Mouse (Mus musculus): Measurements from ENCODE around the gene Btbd2. TPM values are rescaled to one million over a fixed set of nuclear protein-coding genes. Genes with fewer than 3 reads are reported as not detected.

Btbd2 gene
- polyA plus RNA-seq, 1 experiment from 2014 or later: 41.7 TPM

GRCm38 (mm10) chr10:80666837-80667412 is 10.1 kb upstream of the Btbd2 start:
- WGBS: 80% methylated on average over 19 of the region's 19 CpGs
- Histone ChIP-seq H3K9me3 (replicated peaks; ENCODE audit: control insufficient read depth, low read length) (no peaks in the 10 kb centered on the region), H3K4me2 (ENCODE audit: low read depth, low read length) (no peak overlapping the region), H3K36me3 (ENCODE audit: control insufficient read depth, insufficient read depth) (peaks cover 53% of the 10 kb centered on the region), H3K27me3 (ENCODE audit: control insufficient read depth, insufficient read depth, low read length) (no peaks in the 10 kb centered on the region), H3K9ac (ENCODE audit: low read length) (no peak overlapping the region), H3K27ac (ENCODE audit: low read length) (no peak overlapping the region), H3K4me3 (ENCODE audit: low read length) (no peak overlapping the region), H3K4me1 (ENCODE audit: control insufficient read depth, insufficient read depth, low read length) (peaks cover 48% of the 10 kb centered on the region)
- no peak for ATAC-seq (replicated peaks; ENCODE audit: extremely low read depth, insufficient read depth, low FRiP score)

- Histone ChIP-seq H3K4me1 (ENCODE audit: control insufficient read depth, insufficient read depth, low read length) (peaks cover 43% of the 10 kb centered on the region), H3K9ac (ENCODE audit: low read length) (peak overlapping the region; percentile 69; the same call in 1 of the 2 replicates), H3K27ac (ENCODE audit: low read length) (peak overlapping the region; percentile 89), H3K27me3 (ENCODE audit: control insufficient read depth, insufficient read depth, low read length) (no peaks in the 10 kb centered on the region), H3K4me3 (ENCODE audit: low read length) (no peak overlapping the region), H3K4me2 (ENCODE audit: low read depth, low read length) (no peak overlapping the region), H3K9me3 (replicated peaks; ENCODE audit: control insufficient read depth, low read length) (no peaks in the 10 kb centered on the region), H3K36me3 (ENCODE audit: control insufficient read depth, insufficient read depth) (peaks cover 46% of the 10 kb centered on the region)
- 69% methylated on average over 10 of the region's 10 CpGs for WGBS
- ATAC-seq (replicated peaks; ENCODE audit: extremely low read depth, insufficient read depth, low FRiP score): no peak
Observed at GRCm38 (mm10) chr10:80665981-80666733, 9.3 kb upstream of the Btbd2 start.

DNA sequence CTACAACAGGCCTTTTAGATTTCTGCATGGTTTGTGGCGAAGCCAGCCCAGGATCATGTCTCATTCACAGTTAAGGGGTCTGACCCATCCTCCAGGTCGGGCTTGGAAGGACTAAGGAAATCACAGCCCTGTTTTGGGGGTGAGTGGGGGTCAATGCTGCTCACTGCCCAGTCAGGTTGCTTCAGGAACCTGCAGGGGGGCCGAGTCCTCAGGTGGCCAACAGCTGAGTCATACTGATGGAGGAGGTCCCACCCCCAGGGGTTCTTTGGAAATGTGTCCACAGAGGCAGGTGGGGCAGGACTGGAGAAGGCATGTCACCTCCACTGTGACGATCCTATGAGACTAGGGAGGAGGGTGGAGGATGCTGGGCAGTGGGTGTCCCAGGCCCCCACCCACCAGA is 8.6 kb upstream of the Btbd2 start:
- Histone ChIP-seq H3K9me3 (replicated peaks; ENCODE audit: control insufficient read depth, low read length) (no peaks in the 10 kb centered on the region), H3K9ac (ENCODE audit: low read length) (peak overlapping the region; percentile 69), H3K4me2 (ENCODE audit: low read depth, low read length) (peak overlapping the region; percentile 47; the same call in 1 of the 2 replicates), H3K4me1 (ENCODE audit: control insufficient read depth, insufficient read depth, low read length) (peaks cover 44% of the 10 kb centered on the region), H3K27ac (ENCODE audit: low read length) (peak overlapping the region; percentile 89), H3K27me3 (ENCODE audit: control insufficient read depth, insufficient read depth, low read length) (no peaks in the 10 kb centered on the region), H3K4me3 (ENCODE audit: low read length) (no peak overlapping the region), H3K36me3 (ENCODE audit: control insufficient read depth, insufficient read depth) (peaks cover 43% of the 10 kb centered on the region)
- 59% methylated on average over 4 of the region's 4 CpGs for WGBS
- no peak for ATAC-seq (replicated peaks; ENCODE audit: extremely low read depth, insufficient read depth, low FRiP score)

DNA sequence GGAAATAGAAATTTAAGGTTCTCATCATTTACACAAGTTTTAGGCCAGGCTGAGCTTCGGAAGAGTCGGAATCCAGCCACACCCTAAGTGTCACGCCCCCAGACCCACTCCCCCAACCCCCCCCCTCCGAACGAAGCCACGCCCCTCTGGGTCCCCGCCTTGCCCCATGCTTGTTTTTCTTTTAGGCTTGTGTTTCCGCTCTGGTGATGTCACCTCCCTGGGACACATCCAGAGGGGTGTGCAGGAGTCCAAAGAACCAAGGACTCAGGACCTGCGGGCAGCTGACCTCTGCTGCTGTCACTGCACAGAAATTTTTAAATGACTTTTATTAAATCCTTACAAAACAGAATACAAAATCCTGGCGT is 8.1 kb upstream of the Btbd2 start:
- Histone ChIP-seq H3K4me3 (ENCODE audit: low read length) (peak overlapping the region; percentile 9), H3K27me3 (ENCODE audit: control insufficient read depth, insufficient read depth, low read length) (no peaks in the 10 kb centered on the region), H3K4me1 (ENCODE audit: control insufficient read depth, insufficient read depth, low read length) (peaks cover 40% of the 10 kb centered on the region), H3K36me3 (ENCODE audit: control insufficient read depth, insufficient read depth) (peaks cover 41% of the 10 kb centered on the region), H3K4me2 (ENCODE audit: low read depth, low read length) (peak overlapping the region; percentile 47), H3K27ac (ENCODE audit: low read length) (peak overlapping the region; percentile 89), H3K9ac (ENCODE audit: low read length) (peak overlapping the region; percentile 69), H3K9me3 (replicated peaks; ENCODE audit: control insufficient read depth, low read length) (no peaks in the 10 kb centered on the region)
- peak; percentile 61 for ATAC-seq (replicated peaks; ENCODE audit: extremely low read depth, insufficient read depth, low FRiP score)
- 15% methylated on average over 10 of the region's 10 CpGs for WGBS

DNA sequence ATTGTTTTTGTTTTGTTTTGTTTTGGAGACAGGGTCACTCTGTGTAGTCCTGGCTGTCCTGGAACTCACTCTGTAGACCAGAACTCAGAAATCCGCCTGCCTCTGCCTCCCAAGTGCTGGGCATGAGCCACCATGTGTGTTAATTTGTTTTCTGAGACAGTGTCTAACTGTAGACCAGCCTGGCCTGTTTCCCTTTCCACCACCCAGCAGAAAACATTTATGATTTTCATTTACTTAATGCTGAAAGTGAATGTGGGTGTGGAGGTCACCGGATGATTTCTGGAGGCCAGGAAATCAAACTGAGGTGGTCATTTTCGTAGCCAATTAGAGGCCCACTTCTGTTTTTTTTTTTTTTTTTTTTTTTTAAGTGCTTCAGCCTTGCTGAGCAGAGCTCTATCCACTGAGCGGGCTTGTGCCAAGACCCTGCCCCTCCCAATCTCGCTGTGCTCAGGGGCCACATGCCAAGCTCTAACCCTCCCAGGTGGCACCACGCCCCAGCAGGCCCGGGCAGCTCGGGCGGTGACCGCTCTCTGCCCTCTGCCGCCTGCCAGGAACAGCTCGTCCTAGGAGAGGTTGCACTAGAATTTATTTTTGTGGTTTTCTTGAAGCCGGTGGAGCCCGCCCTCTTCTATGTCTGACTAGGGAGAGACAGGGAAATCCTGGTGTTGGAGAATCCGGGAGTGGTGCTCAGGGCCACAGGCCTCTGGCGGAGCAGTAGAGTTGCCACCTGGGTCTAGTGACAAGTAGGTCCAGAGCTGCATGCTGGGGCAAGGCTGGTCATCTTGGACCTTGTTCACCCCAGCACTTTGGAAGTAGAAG is 7.5 kb upstream of the Btbd2 start:
- H3K4me1 ChIP-seq (ENCODE audit: control insufficient read depth, insufficient read depth, low read length): peaks cover 35% of the 10 kb centered on the region
- peaks cover 35% of the 10 kb centered on the region for H3K36me3 ChIP-seq (ENCODE audit: control insufficient read depth, insufficient read depth)
- H3K27ac ChIP-seq (ENCODE audit: low read length): peak overlapping the region; percentile 89
- peak; percentile 78 for ATAC-seq (replicated peaks; ENCODE audit: extremely low read depth, insufficient read depth, low FRiP score)
- H3K4me2 ChIP-seq (ENCODE audit: low read depth, low read length): peak overlapping the region; percentile 47
- H3K9ac ChIP-seq (ENCODE audit: low read length): peak overlapping the region; percentile 69
- no peaks in the 10 kb centered on the region for H3K9me3 ChIP-seq (replicated peaks; ENCODE audit: control insufficient read depth, low read length)
- peak overlapping the region; percentile 9 for H3K4me3 ChIP-seq (ENCODE audit: low read length)
- H3K27me3 ChIP-seq (ENCODE audit: control insufficient read depth, insufficient read depth, low read length): no peaks in the 10 kb centered on the region
- WGBS: 8% methylated on average over 16 of the region's 16 CpGs

DNA sequence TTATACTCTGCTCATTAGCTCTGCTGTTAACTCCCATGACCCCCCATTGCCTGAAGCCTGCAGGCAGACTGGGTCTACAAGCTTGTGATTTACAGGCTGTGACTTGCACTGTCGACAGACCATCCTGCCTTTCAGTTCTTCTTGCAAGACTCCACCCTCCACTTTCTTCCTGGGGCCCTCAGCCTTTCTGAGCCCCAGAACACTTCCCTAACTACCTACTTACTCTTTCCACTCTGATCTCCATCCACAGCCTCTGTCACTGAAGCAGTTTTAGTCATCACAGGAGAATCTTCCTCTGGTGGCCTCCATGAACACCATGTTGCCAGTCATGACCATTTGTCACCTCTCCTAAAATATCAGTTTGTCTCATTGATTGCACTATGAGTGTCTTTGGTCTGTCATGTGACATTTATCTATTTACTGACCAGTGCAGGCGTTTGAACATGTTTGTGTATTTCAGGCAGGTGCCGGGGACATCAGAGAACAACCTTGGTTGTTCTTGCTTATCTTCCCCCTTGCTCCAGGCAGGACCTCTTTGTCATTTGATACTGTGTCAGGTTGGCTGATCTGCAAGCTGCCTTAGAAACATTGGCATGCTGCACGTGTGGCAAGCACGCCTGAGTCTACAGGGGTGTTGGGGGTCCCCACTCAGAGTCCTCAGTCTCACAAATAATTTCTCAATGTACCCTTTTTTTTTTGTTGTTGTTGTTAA is 6.8 kb upstream of the Btbd2 start:
- peak overlapping the region; percentile 89 for H3K27ac ChIP-seq (ENCODE audit: low read length)
- H3K4me2 ChIP-seq (ENCODE audit: low read depth, low read length): peak overlapping the region; percentile 47; the same call in 1 of the 2 replicates
- H3K36me3 ChIP-seq (ENCODE audit: control insufficient read depth, insufficient read depth): peaks cover 27% of the 10 kb centered on the region
- H3K27me3 ChIP-seq (ENCODE audit: control insufficient read depth, insufficient read depth, low read length): no peaks in the 10 kb centered on the region
- no peak for ATAC-seq (replicated peaks; ENCODE audit: extremely low read depth, insufficient read depth, low FRiP score)
- WGBS: 23% methylated on average over 5 of the region's 5 CpGs
- H3K4me1 ChIP-seq (ENCODE audit: control insufficient read depth, insufficient read depth, low read length): peaks cover 38% of the 10 kb centered on the region
- no peaks in the 10 kb centered on the region for H3K9me3 ChIP-seq (replicated peaks; ENCODE audit: control insufficient read depth, low read length)
- no peak overlapping the region for H3K4me3 ChIP-seq (ENCODE audit: low read length)
- H3K9ac ChIP-seq (ENCODE audit: low read length): no peak overlapping the region; the same call in 1 of the 2 replicates

DNA sequence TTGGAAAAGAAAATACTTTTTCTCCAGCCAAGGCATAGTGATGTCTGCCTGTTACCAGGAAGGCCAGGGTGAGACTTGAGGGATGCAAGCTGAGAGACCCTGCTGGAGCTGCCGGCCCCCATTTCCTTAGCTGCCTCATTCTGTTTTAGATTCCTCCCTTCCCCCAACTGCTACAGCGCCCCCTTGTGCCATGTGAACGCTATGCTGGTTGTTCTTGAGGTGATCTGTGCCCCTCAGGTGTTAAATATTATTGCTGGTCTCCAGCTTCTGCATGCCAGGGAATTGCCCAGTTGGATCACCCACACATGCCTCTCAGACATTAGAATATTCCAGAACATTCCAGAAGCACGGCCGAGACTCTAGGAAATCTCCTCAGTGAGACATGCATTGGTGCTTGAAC is 4.3 kb upstream of the Btbd2 start:
- H3K27me3 ChIP-seq (ENCODE audit: control insufficient read depth, insufficient read depth, low read length): no peaks in the 10 kb centered on the region
- H3K4me1 ChIP-seq (ENCODE audit: control insufficient read depth, insufficient read depth, low read length): peaks cover 42% of the 10 kb centered on the region
- no peak overlapping the region for H3K4me2 ChIP-seq (ENCODE audit: low read depth, low read length)
- H3K9ac ChIP-seq (ENCODE audit: low read length): no peak overlapping the region
- peaks cover 3% of the 10 kb centered on the region; the same call in 1 of the 2 replicates for H3K36me3 ChIP-seq (ENCODE audit: control insufficient read depth, insufficient read depth)
- no peak overlapping the region for H3K27ac ChIP-seq (ENCODE audit: low read length)
- WGBS: 38% methylated on average over 5 of the region's 5 CpGs
- H3K4me3 ChIP-seq (ENCODE audit: low read length): no peak overlapping the region
- ATAC-seq (replicated peaks; ENCODE audit: extremely low read depth, insufficient read depth, low FRiP score): no peak
- H3K9me3 ChIP-seq (replicated peaks; ENCODE audit: control insufficient read depth, low read length): no peaks in the 10 kb centered on the region

- Histone ChIP-seq H3K9ac (ENCODE audit: low read length) (peak overlapping the region; percentile 53; the same call in 1 of the 2 replicates), H3K36me3 (ENCODE audit: control insufficient read depth, insufficient read depth) (no peaks in the 10 kb centered on the region)
Observed at GRCm38 (mm10) chr10:80659213-80659612, 2.3 kb upstream of the Btbd2 start.

More at GRCm38 (mm10) chr10:80659213-80659612, 2.3 kb upstream of the Btbd2 start:
- Histone ChIP-seq H3K4me1 (ENCODE audit: control insufficient read depth, insufficient read depth, low read length) (peaks cover 40% of the 10 kb centered on the region), H3K4me2 (ENCODE audit: low read depth, low read length) (peak overlapping the region; percentile 58), H3K4me3 (ENCODE audit: low read length) (peak overlapping the region; percentile 43), H3K27ac (ENCODE audit: low read length) (peak overlapping the region; percentile 71), H3K27me3 (ENCODE audit: control insufficient read depth, insufficient read depth, low read length) (no peaks in the 10 kb centered on the region), H3K9me3 (replicated peaks; ENCODE audit: control insufficient read depth, low read length) (no peaks in the 10 kb centered on the region)
- ATAC-seq (replicated peaks; ENCODE audit: extremely low read depth, insufficient read depth, low FRiP score): no peak
- 11% methylated on average over 10 of the region's 10 CpGs for WGBS

Data from heart, embryonic 16.5 days (tissue).